Mouse (Mus musculus): ENCODE results near the gene Tacc2. TPM values are rescaled to one million over a fixed set of nuclear protein-coding genes. Genes with fewer than 3 reads are reported as not detected.
"Not testable (repeated sequence)": the region's sequence is repeated elsewhere in the genome, so short reads cannot be mapped to it uniquely, and the experiment has no call there.

The Tacc2 gene
- polyA plus RNA-seq, 1 experiment from 2014 or later, result 2.6 TPM

GRCm38 (mm10) chr7:130572821-130573220 is 4.4 kb upstream of the Tacc2 start, which contains the start of gene Nsmce4a:
Nsmce4a (minus strand) TSS chr7:130573118.
- Histone ChIP-seq H3K36me3 (replicated peaks) (no peaks in the 10 kb centered on the region), H3K4me1 (replicated peaks) (no peaks in the 10 kb centered on the region), H3K27ac (replicated peaks) (no peak within 1 kb of the TSS), H3K9me3 (replicated peaks) (no peaks in the 10 kb centered on the region), H3K9ac (no peak within 1 kb of the TSS), H3K27me3 (no peaks in the 10 kb centered on the region), H3K4me3 (replicated peaks) (no peak within 1 kb of the TSS), H3K4me2 (no peak within 1 kb of the TSS)
- ATAC-seq (ENCODE audit: insufficient read depth), result no peak
- WGBS (ENCODE audit: insufficient replicate concordance), result 66% methylated on average over 11 of the region's 11 CpGs

DNA sequence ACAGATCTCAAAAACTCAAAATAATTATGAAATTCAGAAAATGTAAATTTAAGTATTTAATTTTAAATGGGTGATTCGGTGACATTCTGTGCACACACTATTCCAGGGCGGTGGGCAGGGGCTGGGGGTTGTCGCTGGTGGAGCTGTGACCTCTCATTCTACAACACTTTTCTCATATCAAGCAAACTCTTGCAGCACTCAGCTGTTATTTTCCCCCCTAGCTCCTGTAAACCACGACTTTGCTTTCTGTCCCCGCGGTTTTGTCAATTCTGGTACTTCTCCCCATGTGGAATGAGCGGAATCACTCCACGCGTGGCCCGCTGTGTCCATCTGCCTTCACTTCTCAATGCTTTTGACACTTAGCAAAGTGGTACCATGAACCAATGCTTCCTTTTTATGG is 3.5 kb upstream of the Tacc2 start:
- no peak overlapping the region for H3K4me2 ChIP-seq
- H3K36me3 ChIP-seq (replicated peaks), result no peaks in the 10 kb centered on the region
- no peak overlapping the region for H3K4me3 ChIP-seq (replicated peaks)
- H3K9me3 ChIP-seq (replicated peaks), result no peaks in the 10 kb centered on the region
- WGBS (ENCODE audit: insufficient replicate concordance), result 83% methylated on average over 10 of the region's 10 CpGs
- H3K4me1 ChIP-seq (replicated peaks), result 0 out of 2 replicates have a peak, but pooled peaks cover 3% of the 10 kb centered on the region
- ATAC-seq (ENCODE audit: insufficient read depth), result no peak
- H3K27ac ChIP-seq (replicated peaks), result no peak overlapping the region
- no peaks in the 10 kb centered on the region for H3K27me3 ChIP-seq
- H3K9ac ChIP-seq, result no peak overlapping the region

GRCm38 (mm10) chr7:130574211-130574991 is 2.8 kb upstream of the Tacc2 start:
- no peak overlapping the region for H3K4me3 ChIP-seq (replicated peaks)
- 53% methylated on average over 13 of the region's 13 CpGs for WGBS (ENCODE audit: insufficient replicate concordance)

DNA sequence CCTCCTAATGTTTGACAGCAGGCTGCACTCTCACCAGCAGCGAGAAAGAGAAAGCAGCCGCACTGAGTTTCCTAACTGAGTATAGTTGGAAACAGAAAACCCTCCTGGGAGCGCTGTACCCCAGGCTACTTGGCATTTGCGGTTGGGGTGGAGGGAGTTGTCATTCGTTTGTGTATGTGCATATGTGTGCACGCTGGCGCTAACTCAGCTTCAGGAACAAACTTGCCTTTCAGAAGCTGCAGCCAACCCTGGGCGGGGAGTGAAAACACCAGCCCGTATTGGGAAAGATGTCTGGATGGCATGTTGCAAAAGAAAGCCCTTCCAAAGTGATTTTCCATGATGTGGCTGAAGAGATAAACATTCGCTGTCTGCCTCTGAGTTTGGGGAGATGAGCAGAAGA is 257 bp upstream of the Tacc2 start:
- H3K27me3 ChIP-seq, result no peaks in the 10 kb centered on the region
- 23% methylated on average over 10 of the region's 10 CpGs for WGBS (ENCODE audit: insufficient replicate concordance)
- peak overlapping the region; percentile 52 for H3K4me2 ChIP-seq
- no peaks in the 10 kb centered on the region for H3K36me3 ChIP-seq (replicated peaks)
- H3K4me1 ChIP-seq (replicated peaks), result 0 out of 2 replicates have a peak, but pooled peaks cover 3% of the 10 kb centered on the region
- no peak for ATAC-seq (ENCODE audit: insufficient read depth)
- no peaks in the 10 kb centered on the region for H3K9me3 ChIP-seq (replicated peaks)
- H3K4me3 ChIP-seq (replicated peaks), result peak overlapping the region; percentile 26
- H3K9ac ChIP-seq, result no peak overlapping the region
- no peak overlapping the region for H3K27ac ChIP-seq (replicated peaks)

More at GRCm38 (mm10) chr7:130574211-130574991, 2.8 kb upstream of the Tacc2 start:
- H3K4me2 ChIP-seq, result no peak overlapping the region
- no peaks in the 10 kb centered on the region for H3K36me3 ChIP-seq (replicated peaks)
- H3K4me1 ChIP-seq (replicated peaks), result 0 out of 2 replicates have a peak, but pooled peaks cover 3% of the 10 kb centered on the region
- no peak overlapping the region for H3K27ac ChIP-seq (replicated peaks)
- H3K9me3 ChIP-seq (replicated peaks), result no peaks in the 10 kb centered on the region
- no peaks in the 10 kb centered on the region for H3K27me3 ChIP-seq
- peak; percentile 41; the same call in 1 of the 2 replicates for ATAC-seq (ENCODE audit: insufficient read depth)
- H3K9ac ChIP-seq, result no peak overlapping the region

- Histone ChIP-seq H3K4me3 (replicated peaks) (no peak overlapping the region), H3K9ac (no peak overlapping the region), H3K4me2 (no peak overlapping the region), H3K4me1 (replicated peaks) (0 out of 2 replicates have a peak, but pooled peaks cover 3% of the 10 kb centered on the region), H3K27ac (replicated peaks) (no peak overlapping the region), H3K9me3 (replicated peaks) (no peaks in the 10 kb centered on the region), H3K36me3 (replicated peaks) (no peaks in the 10 kb centered on the region), H3K27me3 (no peaks in the 10 kb centered on the region)
- 68% methylated on average over 2 of the region's 2 CpGs for WGBS (ENCODE audit: insufficient replicate concordance)
- no peak for ATAC-seq (ENCODE audit: insufficient read depth)
Observed at GRCm38 (mm10) chr7:130578066-130578465, 828 bp downstream of the Tacc2 start.

DNA sequence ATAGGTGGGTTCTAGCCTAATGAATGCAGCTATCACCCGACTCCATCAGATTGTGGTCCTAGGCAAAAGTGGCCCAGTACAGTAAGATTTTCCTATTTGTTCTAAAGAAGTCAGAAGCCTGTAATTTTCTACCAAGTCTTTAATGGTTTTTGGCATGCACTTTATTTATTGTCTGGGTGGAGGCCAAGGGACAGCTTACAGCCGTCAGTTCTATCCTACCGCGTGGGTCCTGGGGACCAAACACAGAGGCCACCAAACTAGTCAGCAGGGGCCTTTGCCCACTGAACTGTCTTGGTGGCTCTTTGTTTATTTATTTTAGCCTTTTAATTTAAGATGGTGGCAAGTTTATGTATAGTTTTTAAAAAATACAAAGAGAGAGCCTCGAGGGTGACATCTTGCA is 1.4 kb downstream of the Tacc2 start:
- H3K4me3 ChIP-seq (replicated peaks), result no peak overlapping the region
- H3K4me1 ChIP-seq (replicated peaks), result 0 out of 2 replicates have a peak, but pooled peaks cover 3% of the 10 kb centered on the region
- no peak for ATAC-seq (ENCODE audit: insufficient read depth)
- no peaks in the 10 kb centered on the region for H3K9me3 ChIP-seq (replicated peaks)
- H3K9ac ChIP-seq, result no peak overlapping the region
- 77% methylated on average over 5 of the region's 5 CpGs for WGBS (ENCODE audit: insufficient replicate concordance)
- no peak overlapping the region for H3K4me2 ChIP-seq
- no peaks in the 10 kb centered on the region for H3K36me3 ChIP-seq (replicated peaks)
- no peak overlapping the region for H3K27ac ChIP-seq (replicated peaks)
- no peaks in the 10 kb centered on the region for H3K27me3 ChIP-seq

DNA sequence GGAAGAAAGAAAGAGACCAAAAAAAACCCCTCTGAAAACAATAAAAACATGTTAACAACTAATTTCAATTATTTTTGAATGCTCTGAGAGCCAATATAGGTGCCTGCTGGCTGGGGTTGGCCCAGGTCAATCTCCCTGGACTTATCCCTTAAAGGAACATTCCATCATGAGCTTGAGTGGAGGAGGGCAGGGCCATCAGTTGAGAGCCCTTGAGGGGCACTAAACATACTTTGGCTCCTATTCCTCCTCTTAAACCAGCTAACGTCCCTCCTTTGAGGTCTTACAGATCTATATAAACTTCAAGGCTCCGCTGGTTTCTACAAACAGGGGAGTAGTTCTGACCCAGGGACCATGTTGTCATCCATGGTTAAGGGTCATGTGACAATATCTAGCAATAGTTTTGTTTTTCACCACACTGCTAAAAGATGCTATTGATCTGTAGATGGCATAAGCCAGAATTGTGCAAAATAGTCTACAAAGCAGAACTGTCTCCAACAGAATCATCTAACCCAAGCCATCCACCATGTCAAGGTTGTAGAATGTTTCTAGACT is 9.4 kb downstream of the Tacc2 start:
- Histone ChIP-seq H3K27ac (replicated peaks) (no peak overlapping the region), H3K9ac (no peak overlapping the region), H3K4me2 (no peak overlapping the region), H3K36me3 (replicated peaks) (no peaks in the 10 kb centered on the region), H3K27me3 (no peaks in the 10 kb centered on the region), H3K4me1 (replicated peaks) (peaks cover 3% of the 10 kb centered on the region; the same call in 1 of the 2 replicates), H3K9me3 (replicated peaks) (no peaks in the 10 kb centered on the region), H3K4me3 (replicated peaks) (no peak overlapping the region)
- WGBS (ENCODE audit: insufficient replicate concordance), result 54% methylated on average over 2 of the region's 2 CpGs
- ATAC-seq (ENCODE audit: insufficient read depth), result no peak

DNA sequence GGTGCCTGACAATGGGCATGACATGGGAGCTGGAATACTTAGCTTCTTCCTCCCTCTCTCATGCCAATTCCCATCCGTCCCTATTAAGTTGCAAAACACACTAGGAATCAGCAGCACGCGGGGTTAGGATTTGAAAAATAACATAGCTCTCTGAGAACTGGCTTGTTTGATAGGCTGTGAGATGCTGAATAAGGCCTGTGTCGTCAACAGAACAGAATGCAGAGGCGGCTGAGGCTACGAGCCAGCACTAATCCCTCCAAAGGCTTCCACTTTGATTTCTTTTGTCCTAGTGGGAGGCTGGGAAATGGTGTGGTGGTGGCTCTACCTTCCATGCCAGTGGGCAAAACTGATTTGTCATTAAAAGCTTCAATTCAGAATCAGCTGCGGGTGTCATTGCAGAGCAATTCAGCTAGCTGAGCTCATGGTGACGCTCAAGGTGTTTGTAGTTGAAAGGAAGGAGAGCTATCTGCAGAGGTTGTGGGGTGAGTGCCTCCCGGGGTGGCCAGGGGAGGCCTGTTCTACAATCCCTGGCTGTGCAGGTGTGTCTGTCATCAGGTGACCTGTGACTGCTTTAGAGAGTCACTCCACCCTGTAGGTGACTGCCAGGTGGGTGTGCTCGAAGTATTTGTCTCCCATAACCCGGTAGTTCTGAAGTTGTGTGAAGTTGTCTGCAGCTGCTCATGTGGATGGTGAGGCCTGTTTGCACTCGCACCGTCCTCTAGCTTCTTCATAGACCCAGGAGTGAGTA is 13.0 kb downstream of the Tacc2 start:
- WGBS (ENCODE audit: insufficient replicate concordance), result 62% methylated on average over 13 of the region's 13 CpGs
- peaks cover 3% of the 10 kb centered on the region; the same call in 1 of the 2 replicates for H3K4me1 ChIP-seq (replicated peaks)
- H3K27ac ChIP-seq (replicated peaks), result no peak overlapping the region
- H3K4me3 ChIP-seq (replicated peaks), result no peak overlapping the region
- no peaks in the 10 kb centered on the region for H3K36me3 ChIP-seq (replicated peaks)
- H3K9me3 ChIP-seq (replicated peaks), result no peaks in the 10 kb centered on the region
- H3K27me3 ChIP-seq, result no peaks in the 10 kb centered on the region
- no peak overlapping the region for H3K4me2 ChIP-seq
- H3K9ac ChIP-seq, result no peak overlapping the region
- ATAC-seq (ENCODE audit: insufficient read depth), result no peak

- 42% methylated on average over 8 of the region's 8 CpGs for WGBS (ENCODE audit: insufficient replicate concordance)
- Histone ChIP-seq H3K9ac (no peak overlapping the region), H3K4me1 (replicated peaks) (peaks cover 3% of the 10 kb centered on the region; the same call in 1 of the 2 replicates), H3K4me2 (no peak overlapping the region), H3K27me3 (no peaks in the 10 kb centered on the region), H3K27ac (replicated peaks) (no peak overlapping the region), H3K9me3 (replicated peaks) (no peaks in the 10 kb centered on the region), H3K4me3 (replicated peaks) (no peak overlapping the region), H3K36me3 (replicated peaks) (no peaks in the 10 kb centered on the region)
- ATAC-seq (ENCODE audit: insufficient read depth), result no peak
Observed at GRCm38 (mm10) chr7:130590845-130591437, 13.7 kb downstream of the Tacc2 start.

- not testable (repeated sequence) for H3K4me3 ChIP-seq (replicated peaks); H3K9ac ChIP-seq; H3K4me1 ChIP-seq (replicated peaks); H3K9me3 ChIP-seq (replicated peaks); H3K27ac ChIP-seq (replicated peaks); H3K27me3 ChIP-seq; H3K4me2 ChIP-seq; H3K36me3 ChIP-seq (replicated peaks)
- ATAC-seq (ENCODE audit: insufficient read depth), result peak; percentile 24; the same call in 1 of the 2 replicates
- WGBS (ENCODE audit: insufficient replicate concordance), result no CpG with 5 or more reads among the region's 11 CpGs
Observed at GRCm38 (mm10) chr7:130592975-130593374, 15.7 kb downstream of the Tacc2 start.
